Mouse (Mus musculus) MEL (cell line): ENCODE results near the gene Shisa6.

Experiments
- CHD1 ChIP-seq: IDR thresholded peaks from 2 replicates; pipeline ENCODE4 v1.6.1; 2012; ENCODE audit warnings: low read depth, mild to moderate bottlenecking, inconsistent platforms, low read length, improper control_type of control experiment
- CTCF ChIP-seq, 3 experiments: IDR thresholded peaks in 2 of 3; conservative IDR thresholded peaks in 1 of 3; 2 replicates each; pipeline ENCODE4 v1.5.1; 2011 to 2012; ENCODE audit warnings: low read length in 3 of 3, low read depth in 2 of 3, mild to moderate bottlenecking in 2 of 3, improper control_type of control experiment in 1 of 3, inconsistent platforms in 1 of 3, mixed read lengths in 1 of 3, moderate library complexity in 1 of 3; ENCODE audit not compliant: control insufficient read depth in 1 of 3, insufficient read depth in 1 of 3, poor library complexity in 1 of 3, severe bottlenecking in 1 of 3
- MAX ChIP-seq: IDR thresholded peaks from 2 replicates; pipeline ENCODE4 v1.6.1; 2011; ENCODE audit warnings: low read length, improper control_type of control experiment
- POLR2A ChIP-seq, 2 experiments: IDR thresholded peaks; 2 replicates each; pipeline ENCODE4 v1.6.1; 2011 to 2012; ENCODE audit warnings: low read length in 2 of 2, mild to moderate bottlenecking in 2 of 2, control low read depth in 1 of 2, improper control_type of control experiment in 1 of 2, low read depth in 1 of 2, moderate library complexity in 1 of 2; ENCODE audit not compliant: control insufficient read depth in 1 of 2, insufficient read depth in 1 of 2, poor library complexity in 1 of 2
- POLR2AphosphoS2 ChIP-seq: IDR thresholded peaks from 2 replicates; pipeline ENCODE4 v1.6.1; 2011; ENCODE audit warnings: low read length, improper control_type of control experiment
- POLR2AphosphoS5 ChIP-seq: IDR thresholded peaks from 2 replicates; pipeline ENCODE4 v1.6.1; 2012; ENCODE audit warnings: low read depth, borderline replicate concordance, mild to moderate bottlenecking, inconsistent platforms, low read length, moderate library complexity, mixed read lengths
- SIN3A ChIP-seq: IDR thresholded peaks from 2 replicates; pipeline ENCODE4 v1.6.1; 2012; ENCODE audit warnings: low read length, improper control_type of control experiment, inconsistent platforms
- TAL1 ChIP-seq: IDR thresholded peaks from 2 replicates; pipeline ENCODE4 v1.6.1; 2012; ENCODE audit warnings: mild to moderate bottlenecking, inconsistent platforms, low read length, moderate library complexity, mixed read lengths
- TBP ChIP-seq: IDR thresholded peaks from 2 replicates; pipeline ENCODE4 v1.8.0; 2011; ENCODE audit warnings: low read depth, low read length, improper control_type of control experiment
- ZC3H11A ChIP-seq: IDR thresholded peaks from 2 replicates; pipeline ENCODE4 v1.6.1; 2012; ENCODE audit warnings: low read depth, mild to moderate bottlenecking, inconsistent platforms, low read length, improper control_type of control experiment
- ZKSCAN1 ChIP-seq: IDR thresholded peaks from 2 replicates; pipeline ENCODE4 v1.6.1; 2012; ENCODE audit warnings: low read depth, mild to moderate bottlenecking, inconsistent platforms, low read length, improper control_type of control experiment, moderate library complexity

DNA sequence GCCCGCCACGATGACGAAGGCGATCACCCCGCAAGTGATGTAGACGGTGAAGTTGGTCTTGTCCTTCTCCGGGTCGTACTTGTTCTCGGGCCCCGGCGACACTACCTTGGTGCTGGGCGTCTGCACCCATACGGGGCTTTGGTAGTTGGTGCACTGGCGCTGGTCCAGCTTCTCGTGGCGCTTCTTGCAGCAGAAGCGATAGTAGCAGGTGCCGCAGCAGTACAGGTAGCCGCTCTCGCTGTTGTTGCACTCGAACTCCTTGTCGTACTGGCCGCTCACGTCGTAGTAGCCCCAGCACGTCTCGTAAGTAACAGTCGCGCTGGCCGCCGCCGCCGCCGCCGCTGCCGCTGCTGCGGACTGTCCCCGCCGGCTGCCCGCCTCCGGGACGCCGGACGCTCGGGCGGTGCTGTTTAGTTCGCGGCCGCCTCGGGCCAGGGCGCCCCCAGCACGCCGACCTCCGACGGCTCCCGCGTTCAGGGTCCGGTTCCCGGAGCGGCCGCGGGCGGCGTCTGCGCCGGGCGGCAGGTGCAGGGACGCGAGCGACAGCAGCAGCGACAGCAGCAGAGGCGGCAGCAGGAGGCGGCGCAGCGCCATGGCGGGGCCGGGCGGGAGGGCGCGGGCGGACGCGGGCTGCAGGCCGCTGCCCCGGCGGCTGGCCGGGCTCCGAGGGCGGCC is at the start of gene Shisa6:
- no peak for TF ChIP-seq POLR2AphosphoS2
- no peak for TF ChIP-seq POLR2A (IDR thresholded peaks at IDR 0.05; ENCODE audit: control insufficient read depth in 1 of 2, insufficient read depth in 1 of 2, low read depth in 1 of 2, low read length in 2 of 2, poor library complexity in 1 of 2)
- TF ChIP-seq POLR2AphosphoS5, result no peak
- no peak for TF ChIP-seq TAL1
- no peak for TF ChIP-seq SIN3A
- TF ChIP-seq CTCF (IDR thresholded peaks at IDR 0.05 in 2 of 3, conservative IDR thresholded peaks at IDR 0.05 in 1 of 3; ENCODE audit: control insufficient read depth in 1 of 3, insufficient read depth in 1 of 3, low read depth in 2 of 3, low read length in 3 of 3, poor library complexity in 1 of 3, severe bottlenecking in 1 of 3), result no peak
- no peak for TF ChIP-seq ZC3H11A
- no peak for TF ChIP-seq TBP
- no peak for TF ChIP-seq MAX
- TF ChIP-seq ZKSCAN1, result no peak
- no peak for TF ChIP-seq CHD1
